Mouse (Mus musculus) adrenal gland, postnatal 10 days (tissue): ENCODE data around the gene Fdxacb1. TPM values are rescaled to one million over a fixed set of nuclear protein-coding genes. Genes with fewer than 3 reads are reported as not detected.

ENCODE experiments used
- DNase-seq: peaks from one replicate; pipeline ENCODE4 v3.0.0; 2021; ENCODE audit warnings: mixed read lengths
- total RNA-seq, 2 experiments: library from RNA; stranded (reverse); gene quantifications; 2 replicates each; pipeline ENCODE4 v1.2.3; 2021

Gene Fdxacb1
- total RNA-seq, 2 experiments from 2014 or later: 4.6 to 7.8 TPM

DNA sequence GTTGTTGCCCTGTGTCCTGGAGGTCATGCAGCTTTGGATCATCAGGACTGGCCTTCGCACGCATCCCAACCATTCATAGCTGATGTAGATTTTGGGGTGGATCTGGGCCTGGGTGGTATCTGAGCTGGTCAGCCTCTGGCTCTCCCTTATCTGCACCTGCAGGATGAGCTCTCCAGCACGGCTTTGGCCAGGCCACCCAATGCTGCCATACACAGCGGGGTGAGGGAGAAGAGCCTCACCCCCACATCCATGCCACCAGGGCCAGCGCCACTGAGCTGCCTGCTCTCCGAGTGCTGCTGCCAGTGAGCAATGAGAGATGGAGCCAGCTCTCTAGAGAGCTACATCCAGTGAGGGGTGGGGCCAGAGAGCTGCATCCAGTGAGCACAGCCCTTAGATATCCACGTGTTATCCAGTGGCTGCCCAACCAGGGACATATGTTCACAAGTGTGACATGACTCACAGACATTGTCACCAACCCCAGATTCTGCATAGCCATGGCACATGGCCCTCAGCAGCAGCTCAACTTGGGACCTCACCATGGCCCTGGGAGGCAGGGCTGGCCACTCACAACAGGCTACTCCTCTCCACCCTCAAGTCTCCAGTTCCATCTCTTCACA lies 35.1 kb downstream of the Fdxacb1 start:
- DNase-seq: no peak

DNA sequence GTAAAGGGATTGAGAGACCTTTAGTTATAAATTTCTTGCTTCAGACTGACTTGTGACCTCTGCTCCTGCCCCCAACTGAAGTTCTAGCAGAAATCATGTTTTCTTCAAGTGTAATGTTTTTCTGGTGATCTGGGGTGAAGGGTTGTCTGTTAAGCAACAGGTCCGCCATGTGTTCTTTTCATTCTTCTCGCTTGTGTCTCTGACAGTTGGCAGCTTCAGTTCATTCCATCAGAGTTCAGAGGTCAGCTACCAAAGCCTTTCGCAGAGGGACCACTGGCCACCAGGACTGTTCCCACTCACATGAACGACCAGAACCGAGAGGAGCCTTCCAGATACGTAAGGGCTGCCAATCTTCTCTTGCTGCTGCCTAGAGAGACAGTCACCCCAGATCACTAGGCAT lies 40.4 kb downstream of the Fdxacb1 start:
- DNase-seq: peak; percentile 38

DNA sequence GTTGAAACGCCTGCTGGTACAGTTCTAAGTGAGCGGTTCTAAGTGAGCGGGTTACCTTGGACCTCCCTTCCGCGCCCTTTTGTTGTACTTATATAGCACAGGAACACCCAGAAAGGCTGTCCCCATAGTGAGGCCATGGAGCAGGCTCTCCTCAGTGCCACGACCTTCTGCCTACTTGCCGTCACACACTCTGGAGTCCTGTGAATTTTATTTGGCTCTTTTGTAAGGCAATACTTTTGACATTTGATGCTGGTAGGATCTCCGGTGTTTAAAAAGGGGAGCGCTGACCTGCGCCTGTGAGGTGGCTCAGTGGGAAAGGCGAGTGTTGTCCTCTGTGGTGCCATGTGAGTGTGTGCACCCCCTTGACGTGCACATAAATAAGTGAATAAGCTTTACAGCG lies 41.1 kb downstream of the Fdxacb1 start:
- DNase-seq: peak; percentile 45

DNA sequence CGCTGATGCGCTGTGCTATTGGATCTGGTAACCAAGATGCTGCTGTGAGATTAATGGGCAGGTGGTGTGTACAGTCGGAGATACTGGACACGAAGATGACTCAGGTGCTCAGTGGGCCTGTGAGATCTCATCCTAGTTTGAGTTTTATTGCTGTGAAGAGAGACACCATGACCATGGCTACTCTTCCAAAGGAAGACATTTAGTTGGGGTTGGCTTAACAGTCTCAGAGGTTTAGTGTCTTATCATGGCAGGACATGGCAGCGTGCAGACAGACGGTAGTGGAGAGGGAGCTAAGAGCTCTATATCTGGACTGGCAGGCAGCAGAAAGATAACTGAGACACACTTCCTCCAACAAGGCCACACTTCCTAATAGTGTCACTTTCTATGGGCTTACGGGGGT lies 43.2 kb downstream of the Fdxacb1 start:
- DNase-seq: no peak

DNA sequence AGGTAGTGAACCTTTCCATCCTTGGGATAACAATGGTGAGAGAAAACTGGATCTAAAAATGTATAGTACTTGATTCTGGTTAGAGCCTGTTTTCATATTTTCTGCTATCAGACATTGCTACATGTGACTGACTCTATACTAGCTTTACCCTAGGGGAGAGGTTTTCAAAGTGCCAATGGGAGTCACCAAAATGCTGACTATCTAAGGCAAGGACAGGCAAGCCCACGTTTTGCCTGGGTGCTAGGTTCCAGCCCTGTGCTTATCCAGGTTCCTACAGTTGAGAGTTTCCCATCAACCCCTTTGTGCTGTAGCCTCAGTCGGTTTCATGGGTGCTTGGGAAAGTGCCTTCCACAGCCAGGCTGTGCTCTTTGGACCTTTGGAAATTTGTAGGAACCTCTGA lies 43.7 kb downstream of the Fdxacb1 start:
- DNase-seq: no peak

DNA sequence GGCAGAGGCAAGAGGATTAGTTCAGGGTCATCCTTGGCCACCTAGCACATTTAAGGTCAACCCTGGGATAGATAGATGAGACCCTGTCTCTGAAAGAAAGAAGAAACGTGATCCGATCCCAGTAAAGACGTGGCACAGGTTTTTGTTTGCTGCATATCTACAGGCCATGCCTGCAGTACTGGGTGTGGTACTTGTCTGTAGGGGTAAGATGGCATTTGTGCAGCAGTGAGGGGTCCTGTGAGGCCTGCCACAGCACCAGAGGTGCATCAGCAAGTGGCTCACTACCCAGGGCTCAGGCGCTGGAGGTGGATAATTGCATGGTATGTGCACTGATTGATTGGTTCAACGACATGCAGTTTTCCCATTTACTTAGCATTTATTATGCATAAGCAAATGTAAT lies 45.8 kb downstream of the Fdxacb1 start:
- no peak for DNase-seq

DNA sequence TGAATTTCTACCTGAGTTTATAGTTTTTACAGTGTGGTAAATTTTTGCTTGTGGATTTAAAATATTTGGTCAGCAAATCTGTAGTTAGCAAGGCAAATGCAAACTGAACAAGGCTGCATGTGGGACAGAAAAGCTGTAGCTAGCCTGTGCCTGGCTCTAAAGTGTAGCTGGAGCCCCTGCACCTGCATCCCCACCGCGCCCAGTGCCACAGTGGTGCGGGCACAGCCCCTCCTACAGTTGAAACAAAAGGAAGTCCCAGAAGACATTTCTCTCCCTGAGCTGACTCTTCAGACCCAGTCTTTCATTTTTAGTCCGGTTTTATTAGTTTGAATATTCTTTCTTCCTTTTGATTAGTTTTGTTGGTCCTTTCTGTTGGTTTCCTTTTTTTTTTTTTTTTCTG lies 47.6 kb downstream of the Fdxacb1 start:
- no peak for DNase-seq

DNA sequence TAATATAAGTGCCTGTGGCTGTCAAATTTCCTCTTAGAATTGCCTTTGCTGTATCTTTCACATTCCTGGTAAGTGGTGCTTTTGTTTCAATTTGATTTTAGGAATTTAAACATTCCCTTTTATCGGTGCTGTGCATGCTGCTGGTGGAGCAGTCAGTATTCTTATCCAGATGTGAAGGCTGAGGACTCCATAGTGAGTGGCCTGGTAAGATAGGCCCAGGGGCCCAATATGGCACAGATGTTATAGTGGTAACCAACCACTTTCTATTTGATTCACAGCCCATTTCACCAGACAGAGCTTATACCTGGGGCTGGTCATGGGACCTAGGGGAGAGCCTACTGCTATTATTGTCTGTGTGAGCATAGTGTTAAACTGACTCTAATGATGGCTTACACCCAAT lies 48.5 kb downstream of the Fdxacb1 start:
- DNase-seq: no peak

DNA sequence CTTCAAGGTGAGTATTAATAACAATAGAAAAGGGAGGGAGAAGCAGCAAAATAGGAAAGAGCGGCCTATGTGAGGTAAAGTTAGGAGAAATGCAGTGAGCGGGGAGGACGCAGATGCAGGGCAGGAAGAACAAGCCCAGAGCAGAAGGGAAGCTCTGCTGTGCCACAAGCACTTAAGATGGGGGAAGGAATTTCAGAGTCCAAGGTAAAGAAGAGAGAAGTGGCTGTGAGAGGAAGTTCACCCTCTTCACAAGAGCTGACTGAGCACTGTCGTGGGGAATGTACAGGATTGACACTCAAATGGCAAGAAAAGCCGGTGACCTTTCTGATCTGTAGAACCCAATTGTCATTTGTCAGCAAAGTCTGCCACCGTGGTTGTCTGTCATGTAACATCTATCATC lies 50.0 kb downstream of the Fdxacb1 start:
- no peak for DNase-seq

DNA sequence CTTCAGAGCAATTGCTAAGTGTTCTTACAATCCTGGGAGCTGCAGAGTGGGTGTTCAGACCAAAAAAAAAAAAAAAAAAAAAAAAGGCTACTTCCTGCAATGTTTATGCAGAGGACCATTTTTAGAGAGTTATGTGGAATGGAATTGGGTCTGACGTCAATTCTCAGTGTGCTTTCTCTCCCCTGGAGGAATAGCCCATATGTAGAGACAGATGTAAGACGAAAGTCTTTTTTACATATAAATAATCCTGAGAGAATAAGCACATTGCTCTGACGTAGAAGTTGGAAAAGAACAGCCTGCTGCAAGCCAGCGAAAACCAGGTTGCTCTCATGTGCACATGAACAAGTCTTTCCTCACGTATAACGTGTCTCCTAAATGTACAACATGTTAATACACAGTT lies 51.7 kb downstream of the Fdxacb1 start:
- no peak for DNase-seq

DNA sequence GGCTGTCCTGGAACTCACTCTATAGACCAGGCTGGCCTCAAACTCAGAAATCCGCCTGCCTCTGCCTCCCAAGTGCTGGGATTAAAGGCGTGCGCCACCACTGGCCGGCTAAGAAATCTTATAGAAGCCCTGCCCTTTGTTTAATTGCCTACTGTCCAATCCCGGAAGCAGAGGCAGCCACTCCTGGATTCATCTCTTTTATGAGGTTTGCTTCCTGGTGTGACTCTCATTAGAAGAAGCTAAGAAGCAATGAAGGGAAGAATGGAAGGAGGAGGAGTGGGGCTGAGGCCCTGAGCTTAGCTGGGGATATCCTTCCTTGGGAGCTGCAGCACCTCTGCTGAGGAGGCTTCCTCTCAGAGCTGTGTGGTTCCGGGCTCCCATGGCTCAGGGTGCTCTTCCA lies 53.6 kb downstream of the Fdxacb1 start:
- no peak for DNase-seq

DNA sequence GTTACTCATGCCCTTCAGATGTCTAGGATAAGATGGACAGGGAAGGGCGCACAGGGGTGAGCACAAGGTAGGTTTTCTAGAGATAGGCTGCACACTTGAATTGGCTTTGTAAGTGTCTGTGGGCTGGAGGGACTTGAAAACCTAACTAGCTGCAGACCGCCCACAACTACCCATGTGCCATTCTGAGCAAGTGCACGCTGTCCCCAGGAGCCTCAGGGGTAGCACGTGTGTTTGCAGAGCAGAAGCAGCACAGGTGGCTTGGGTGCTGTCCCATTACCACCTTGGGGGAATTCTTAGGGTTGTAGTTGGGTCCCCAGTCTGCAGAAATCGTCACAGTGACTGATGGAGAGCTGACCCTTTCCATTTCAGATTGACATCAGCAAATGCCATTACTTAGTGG lies 54.2 kb downstream of the Fdxacb1 start:
- no peak for DNase-seq

Other genes starting within 250 kb of the Fdxacb1 start
- gene Pts, start 239.5 kb upstream of the Fdxacb1 start, total RNA-seq: 10 to 100 TPM; 62.0 to 72.7 TPM
- gene Il18, start 213.4 kb upstream of the Fdxacb1 start, total RNA-seq: 1 to 10 TPM; 5.3 to 6.5 TPM
- gene Bco2, start 213.1 kb upstream of the Fdxacb1 start, total RNA-seq: 1 to 10 TPM; 3.1 to 3.3 TPM
- not detected for gene Tex12, start 206.9 kb upstream of the Fdxacb1 start, total RNA-seq
- 100 to 1,000 TPM; 628 to 725 TPM for gene Sdhd, start 164.4 kb upstream of the Fdxacb1 start, total RNA-seq
- gene Timm8b, start 164.3 kb upstream of the Fdxacb1 start, total RNA-seq: 100 to 1,000 TPM; 164 to 170 TPM
- gene Pih1d2, start 150.9 kb upstream of the Fdxacb1 start, total RNA-seq: 1 to 10 TPM; 1.1 to 1.8 TPM
- 10 to 100 TPM; 20.6 to 24.6 TPM for gene Nkapd1, start 150.8 kb upstream of the Fdxacb1 start, total RNA-seq
- gene Dlat, start 108.5 kb upstream of the Fdxacb1 start, total RNA-seq: 100 to 1,000 TPM; 310 to 317 TPM
- gene Dixdc1, start 28.7 kb upstream of the Fdxacb1 start, total RNA-seq: 10 to 100 TPM in 1 of 2 experiments, 1 to 10 TPM in 1; 7.8 to 10.1 TPM
- 1 to 10 TPM; 6.5 to 7.1 TPM for gene 2310030G06Rik, start 21.7 kb upstream of the Fdxacb1 start, total RNA-seq
- 100 to 1,000 TPM in 1 of 2 experiments, 10 to 100 TPM in 1; 55.3 to 197 TPM for gene Cryab, start 16.9 kb upstream of the Fdxacb1 start, total RNA-seq
- 10 to 100 TPM in 1 of 2 experiments, 1 to 10 TPM in 1; 5.1 to 13.5 TPM for gene Hspb2, start 15.9 kb upstream of the Fdxacb1 start, total RNA-seq
- 10 to 100 TPM; 27.9 to 28.0 TPM for gene Alg9, start 6.8 kb downstream of the Fdxacb1 start, total RNA-seq
- 10 to 100 TPM; 31.2 to 32.2 TPM for gene 1110032A03Rik, start 7.3 kb downstream of the Fdxacb1 start, total RNA-seq
- 10 to 100 TPM; 35.1 to 36.5 TPM for gene Ppp2r1b, start 77.1 kb downstream of the Fdxacb1 start, total RNA-seq
- 100 to 1,000 TPM; 132 to 136 TPM for gene Sik2, start 240.8 kb downstream of the Fdxacb1 start, total RNA-seq